Mouse (Mus musculus): ENCODE measurements at regions not wholly inside any gene's neighbourhood (a gene's known extent, or its start where the extent isn't known, plus 50 kb on each side); places are given as distances from the start of the nearest gene placed in this dataset.

DNA sequence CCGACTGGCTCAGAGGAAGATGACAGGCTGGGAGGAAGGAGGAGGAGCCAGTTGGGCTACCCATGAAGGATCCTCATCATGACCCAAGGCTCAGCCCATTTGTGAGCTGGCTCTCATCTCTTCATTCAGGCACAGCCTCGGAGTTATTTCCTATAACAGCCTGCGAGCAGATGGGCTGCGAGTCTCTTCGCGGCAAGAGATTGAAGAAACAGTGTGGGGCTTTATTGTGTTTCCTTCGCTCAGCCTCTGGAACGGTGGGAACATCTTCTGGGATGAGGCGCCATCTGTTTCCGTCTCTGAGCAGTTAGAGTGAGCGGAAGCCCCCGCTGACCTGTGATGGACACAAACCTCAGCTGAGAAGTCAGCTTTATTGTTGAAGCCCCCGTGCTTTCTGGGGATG lies 213.6 kb upstream of the Kcnab2 start:
- no peak for ATAC-seq (replicated peaks; ENCODE audit: low read depth, poor library complexity, severe bottlenecking)

DNA sequence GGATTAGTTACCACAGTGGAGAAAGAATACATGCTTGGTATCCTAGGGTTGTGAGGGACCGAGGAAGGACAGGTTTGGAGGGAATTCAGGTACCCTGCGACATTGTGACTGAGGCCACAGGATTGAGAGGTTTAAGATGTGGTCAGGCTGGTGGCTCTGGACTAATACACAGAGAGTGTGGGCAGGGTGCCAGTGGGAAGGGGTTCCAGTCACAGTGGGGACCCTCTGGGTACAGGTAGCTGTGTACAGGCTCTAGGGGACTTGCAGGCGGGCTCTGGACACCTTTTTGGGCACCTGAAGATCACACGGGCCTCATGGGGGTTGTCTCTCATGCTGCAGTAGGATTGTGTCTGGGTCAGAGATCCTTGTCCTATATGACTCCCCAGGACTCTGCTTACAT lies 213.1 kb upstream of the Kcnab2 start:
- ATAC-seq (replicated peaks; ENCODE audit: low read depth, poor library complexity, severe bottlenecking) = no peak

DNA sequence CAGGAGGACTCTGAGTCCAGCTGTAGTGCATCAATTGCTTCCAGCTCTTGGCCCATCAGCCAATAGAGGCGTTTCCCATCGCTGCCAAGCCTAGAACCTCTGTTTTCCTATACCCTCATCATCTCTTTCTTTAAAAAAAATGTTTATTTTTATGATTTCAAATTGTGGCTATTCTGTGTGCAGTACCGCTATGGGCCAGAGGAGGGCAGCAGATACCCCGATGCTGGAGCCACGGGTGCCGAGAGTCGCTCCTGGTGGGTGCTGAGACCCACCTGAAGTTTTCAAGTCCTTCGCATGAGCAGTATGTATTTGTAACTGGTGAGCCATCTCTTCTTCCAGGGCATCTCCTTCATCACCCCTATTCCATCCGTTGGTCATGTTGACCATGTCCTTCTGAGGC lies 212.2 kb upstream of the Kcnab2 start:
- no peak for ATAC-seq (replicated peaks; ENCODE audit: low read depth, poor library complexity, severe bottlenecking)

DNA sequence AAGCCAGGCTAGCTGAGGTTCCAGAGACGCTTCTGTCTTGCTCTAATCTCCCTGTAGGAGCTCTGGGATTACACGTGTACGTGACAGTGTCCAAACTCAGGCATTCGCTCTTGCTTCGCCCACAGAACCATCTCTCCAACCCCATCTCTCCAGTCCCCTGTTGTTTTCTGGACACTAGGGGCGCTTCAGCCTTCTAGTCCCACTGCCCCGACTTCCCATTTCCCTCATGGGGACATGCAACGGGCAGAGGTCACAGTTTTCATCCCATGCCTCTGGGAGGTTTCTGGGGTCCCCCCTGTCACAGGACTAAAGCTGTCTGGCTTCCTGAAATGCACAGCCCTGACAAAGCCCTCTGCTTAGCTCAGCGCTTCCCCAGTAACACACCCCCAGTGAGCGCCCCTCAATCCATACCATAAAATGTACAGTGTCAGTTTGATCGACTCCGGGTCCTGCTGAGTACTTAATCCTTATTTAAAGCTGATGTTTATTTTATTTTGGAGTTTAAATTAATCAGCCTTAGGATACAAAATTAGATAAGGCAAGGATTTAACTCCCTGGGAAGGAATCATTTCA lies 208.9 kb upstream of the Kcnab2 start:
- no peak for ATAC-seq (replicated peaks; ENCODE audit: low read depth, poor library complexity, severe bottlenecking)

DNA sequence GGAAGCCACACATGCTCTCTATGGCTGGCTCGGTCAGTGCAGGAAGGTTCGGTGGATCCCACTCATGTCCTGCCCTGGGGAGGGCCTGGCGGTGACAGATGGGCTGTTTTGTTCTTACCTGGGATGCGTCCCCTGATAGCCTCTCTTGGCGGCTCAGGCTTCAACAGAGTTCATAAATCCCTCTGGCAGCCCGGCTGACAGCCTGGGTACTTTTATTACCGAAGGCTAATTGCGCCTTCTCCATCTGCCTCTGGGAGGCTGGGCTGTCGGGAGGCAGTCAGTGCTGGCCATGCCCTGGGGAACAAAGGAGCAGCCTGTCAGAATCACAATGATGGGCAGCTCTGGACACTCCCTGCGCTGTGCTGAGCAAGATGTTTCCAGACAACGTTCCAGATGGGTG lies 196.5 kb upstream of the Kcnab2 start:
- ATAC-seq (replicated peaks; ENCODE audit: low read depth, poor library complexity, severe bottlenecking) = no peak

DNA sequence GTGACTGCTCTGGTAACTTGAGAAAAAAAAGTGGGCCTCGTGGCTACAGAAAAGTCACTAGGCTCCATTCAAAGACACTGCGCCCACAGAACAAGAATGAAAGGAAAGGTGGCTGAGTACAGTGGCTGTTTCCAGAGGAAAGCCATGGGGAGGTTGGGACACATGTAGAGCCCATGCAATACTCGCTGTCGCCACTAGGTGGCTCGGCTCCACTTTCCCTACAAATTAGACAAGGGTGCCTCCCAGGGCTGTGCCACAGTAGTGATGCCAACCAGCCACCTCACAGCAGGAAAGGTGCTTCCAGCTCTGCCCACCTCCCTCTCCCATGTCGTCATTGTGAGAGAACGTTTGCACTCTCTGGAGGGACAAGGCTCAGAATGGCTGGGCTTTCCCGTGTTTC lies 185.8 kb upstream of the Kcnab2 start:
- 0 out of 2 replicates have a peak, but pooled peaks have one; percentile 54 for ATAC-seq (replicated peaks; ENCODE audit: low read depth, poor library complexity, severe bottlenecking)

DNA sequence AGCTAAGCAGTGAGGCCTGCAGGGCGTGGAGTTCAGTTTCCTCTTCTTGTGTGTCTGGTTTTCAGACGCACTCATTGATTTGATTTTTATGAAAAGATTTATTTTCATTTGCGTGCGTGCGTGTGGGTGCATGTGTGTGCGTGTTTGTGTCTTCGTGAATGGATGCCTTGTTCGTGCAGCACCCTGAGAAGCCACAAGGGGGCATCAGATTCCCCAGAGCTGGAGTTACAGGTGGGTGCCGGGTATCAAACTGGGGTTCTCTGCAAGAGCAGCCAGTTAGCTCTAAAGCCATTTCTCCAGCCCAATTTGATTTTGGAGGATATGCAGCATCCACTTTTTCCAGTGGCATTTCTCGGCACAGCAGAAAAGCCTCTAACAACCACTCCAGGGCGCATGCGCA lies 185.4 kb upstream of the Kcnab2 start:
- ATAC-seq (replicated peaks; ENCODE audit: low read depth, poor library complexity, severe bottlenecking) = no peak

DNA sequence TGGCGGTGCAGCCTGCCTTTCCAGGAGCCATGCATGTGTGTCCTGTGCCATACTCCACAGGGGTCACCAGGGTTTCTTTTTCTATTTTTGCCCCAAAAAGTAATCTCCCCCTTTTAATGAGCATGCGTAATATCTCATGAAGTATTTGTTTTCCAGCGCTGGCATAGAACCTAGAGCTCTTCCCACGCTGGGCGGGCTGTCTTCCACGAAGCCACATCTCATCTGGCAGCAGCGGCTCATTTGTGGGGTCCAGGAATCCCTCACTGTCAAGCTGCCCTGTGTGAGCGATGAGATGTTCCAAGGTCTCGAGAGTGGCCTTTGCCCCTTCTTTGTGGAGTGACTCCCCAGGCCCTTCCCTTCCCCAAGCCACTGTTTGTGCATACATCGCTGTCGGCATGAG lies 184.8 kb upstream of the Kcnab2 start:
- ATAC-seq (replicated peaks; ENCODE audit: low read depth, poor library complexity, severe bottlenecking) = no peak

DNA sequence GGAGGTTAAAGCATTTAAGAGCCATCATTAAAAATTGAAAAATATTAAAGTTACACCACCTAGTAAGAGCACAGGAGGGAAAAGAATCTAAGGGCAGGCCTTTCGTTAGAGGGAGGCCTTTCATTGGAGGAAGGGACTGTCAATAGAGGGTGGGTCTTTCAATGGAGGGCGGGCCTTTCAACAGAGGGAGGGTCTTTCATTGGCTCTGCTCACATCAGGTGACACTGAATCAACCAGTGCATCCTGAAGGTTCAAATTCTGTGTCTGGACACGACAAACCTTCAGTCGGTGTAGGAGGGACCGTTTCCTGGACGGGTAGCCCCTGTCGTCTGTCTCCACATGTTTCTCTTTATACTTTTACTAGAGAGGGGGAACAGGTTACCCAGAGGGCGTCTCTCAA lies 172.5 kb upstream of the Kcnab2 start:
- no peak for ATAC-seq (replicated peaks; ENCODE audit: low read depth, poor library complexity, severe bottlenecking)

DNA sequence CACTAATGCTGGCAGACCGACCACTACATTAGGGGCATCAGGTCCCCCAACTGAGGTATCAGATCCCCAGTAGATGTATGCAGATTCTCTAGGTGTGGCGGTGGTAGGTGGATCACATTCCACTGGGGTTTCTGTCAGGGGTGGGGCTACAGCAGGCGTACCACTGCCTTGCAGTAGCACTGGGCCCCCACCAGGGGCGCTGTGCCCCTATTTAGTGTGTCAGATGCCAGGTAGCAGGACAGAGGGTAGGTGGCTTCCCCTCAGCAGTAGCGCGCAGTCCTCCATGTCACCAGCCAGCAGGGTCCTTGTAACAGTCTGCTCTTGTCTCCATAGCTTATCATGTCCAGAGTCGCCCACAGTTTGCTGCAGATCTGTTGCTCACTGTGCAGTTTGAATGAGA lies 169.9 kb upstream of the Kcnab2 start:
- peak; percentile 65 for ATAC-seq (replicated peaks; ENCODE audit: low read depth, poor library complexity, severe bottlenecking)

DNA sequence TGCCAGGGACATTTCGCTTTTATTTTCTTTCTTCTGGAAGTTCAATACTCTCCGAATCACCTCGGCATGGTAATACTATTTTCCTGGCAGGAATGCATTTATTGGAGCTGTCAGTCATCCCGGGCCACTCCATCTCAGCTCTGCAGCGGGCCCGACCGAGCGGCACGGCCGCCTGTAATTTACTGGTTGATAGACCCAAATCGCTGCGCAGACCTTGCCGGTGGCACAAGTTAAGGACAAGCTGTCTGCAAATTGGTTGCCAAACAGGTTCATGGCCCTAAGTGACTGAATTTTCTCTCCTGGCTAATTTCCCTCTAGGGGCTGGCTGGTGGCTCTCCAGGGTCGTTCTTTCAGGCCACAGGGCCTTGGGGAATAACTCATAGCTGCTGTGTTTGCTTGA lies 169.4 kb upstream of the Kcnab2 start:
- ATAC-seq (replicated peaks; ENCODE audit: low read depth, poor library complexity, severe bottlenecking) = no peak

DNA sequence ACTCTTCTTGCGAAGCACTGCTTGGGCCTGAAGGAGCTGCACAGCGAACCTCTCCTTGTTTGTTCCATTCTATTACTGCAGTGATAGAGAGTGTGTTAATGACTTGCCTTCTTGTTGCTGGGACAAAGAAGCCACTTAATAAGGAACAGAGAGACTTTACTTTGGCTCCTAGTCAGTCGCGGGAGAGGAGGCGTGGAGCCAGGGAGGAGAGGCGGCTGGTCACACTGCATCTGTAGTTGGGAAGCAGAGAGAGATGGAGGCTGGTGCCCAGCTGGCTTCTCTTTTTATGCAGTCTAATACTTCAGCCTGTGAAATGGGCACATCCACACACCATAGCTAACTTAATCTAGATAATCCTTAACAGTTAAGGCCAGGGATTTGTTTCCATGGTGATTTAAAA lies 159.4 kb upstream of the Kcnab2 start:
- no peak for ATAC-seq (replicated peaks; ENCODE audit: low read depth, poor library complexity, severe bottlenecking)

DNA sequence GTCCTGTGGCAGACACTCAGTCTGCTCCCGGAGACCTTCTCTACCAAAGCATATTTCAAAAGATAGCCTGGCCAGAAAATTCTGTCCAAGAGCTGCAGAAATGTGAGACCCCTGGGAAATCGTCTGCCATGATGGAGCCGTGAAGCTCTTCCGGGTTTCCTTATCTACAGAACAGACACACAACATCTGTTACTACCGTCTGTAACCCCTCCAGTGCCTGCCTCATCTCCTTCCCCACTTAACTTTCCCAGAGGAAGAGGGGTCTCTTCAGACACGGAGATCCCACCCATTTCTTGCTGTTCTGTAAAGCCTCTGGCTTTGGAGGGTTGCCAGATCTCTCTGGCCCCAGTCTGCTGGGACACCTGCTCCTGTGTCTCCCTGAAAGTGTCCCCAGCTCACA lies 156.2 kb upstream of the Kcnab2 start:
- ATAC-seq (replicated peaks; ENCODE audit: low read depth, poor library complexity, severe bottlenecking) = no peak

DNA sequence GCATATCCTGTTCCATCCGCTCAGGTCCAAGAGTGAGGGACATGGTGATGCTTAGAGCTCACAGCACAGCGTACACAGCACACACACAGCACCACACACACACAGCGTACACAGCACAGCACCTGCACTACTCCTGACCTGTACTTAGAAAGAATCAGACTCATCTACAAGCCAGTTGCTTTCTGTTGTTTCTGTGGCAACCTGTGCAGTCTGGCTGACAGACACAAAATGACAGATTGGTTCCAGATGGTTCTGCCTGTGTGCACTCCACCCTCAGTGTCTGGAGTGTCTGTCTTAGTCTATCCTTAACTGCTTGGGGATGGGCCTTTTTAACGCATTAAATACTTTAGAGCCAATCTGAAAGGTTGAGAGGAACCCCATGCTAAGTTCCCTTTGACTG lies 150.4 kb upstream of the Kcnab2 start:
- ATAC-seq (replicated peaks; ENCODE audit: low read depth, poor library complexity, severe bottlenecking) = no peak

DNA sequence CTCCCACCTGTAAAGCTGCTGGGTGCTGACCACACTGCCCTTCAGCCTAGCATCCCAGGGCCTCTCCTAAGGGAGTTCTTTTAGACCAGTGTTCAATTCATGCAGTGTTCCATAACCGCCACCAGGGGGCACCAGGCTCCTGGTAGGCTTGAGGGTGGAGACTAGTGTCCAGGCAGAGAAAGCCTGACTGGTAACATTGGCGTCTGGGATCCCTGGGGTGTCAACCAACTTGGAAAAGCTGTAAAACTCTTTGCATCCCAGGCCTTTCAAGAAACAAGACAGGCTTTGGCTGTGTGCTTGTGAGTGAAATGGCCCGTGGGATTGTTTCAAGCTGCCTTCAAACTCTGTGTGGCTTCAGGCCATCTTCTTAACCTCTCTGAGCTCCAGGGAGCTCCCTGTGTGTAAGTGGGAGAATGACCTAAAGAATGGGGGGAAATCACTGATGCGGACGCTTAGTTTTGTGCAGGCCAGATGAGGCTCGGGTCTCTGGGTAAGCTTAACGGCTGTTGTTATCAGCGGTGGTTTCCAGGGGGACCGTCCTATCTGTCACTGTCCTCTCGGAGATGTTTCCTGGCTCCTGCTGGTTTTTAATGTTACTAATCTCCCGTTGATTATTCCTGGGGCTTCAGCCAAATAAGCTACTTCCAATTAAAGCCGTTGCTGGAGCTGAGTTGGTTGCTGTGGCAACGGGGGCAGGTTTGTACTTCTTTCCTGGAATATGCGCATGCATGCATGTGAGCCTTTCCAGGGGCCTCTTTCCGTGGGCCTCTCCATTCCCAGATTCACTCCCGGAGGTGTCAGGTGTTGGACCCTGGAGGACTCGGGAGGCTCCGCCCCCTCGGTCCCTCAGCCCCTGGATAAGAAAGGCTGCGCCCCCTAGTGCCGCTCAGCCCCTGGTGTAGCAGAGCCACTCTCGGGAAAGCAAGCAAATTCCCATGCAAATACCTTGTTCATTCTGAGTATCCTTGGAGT lies 147.6 kb upstream of the Kcnab2 start:
- ATAC-seq (replicated peaks; ENCODE audit: low read depth, poor library complexity, severe bottlenecking) = peak; percentile 75

DNA sequence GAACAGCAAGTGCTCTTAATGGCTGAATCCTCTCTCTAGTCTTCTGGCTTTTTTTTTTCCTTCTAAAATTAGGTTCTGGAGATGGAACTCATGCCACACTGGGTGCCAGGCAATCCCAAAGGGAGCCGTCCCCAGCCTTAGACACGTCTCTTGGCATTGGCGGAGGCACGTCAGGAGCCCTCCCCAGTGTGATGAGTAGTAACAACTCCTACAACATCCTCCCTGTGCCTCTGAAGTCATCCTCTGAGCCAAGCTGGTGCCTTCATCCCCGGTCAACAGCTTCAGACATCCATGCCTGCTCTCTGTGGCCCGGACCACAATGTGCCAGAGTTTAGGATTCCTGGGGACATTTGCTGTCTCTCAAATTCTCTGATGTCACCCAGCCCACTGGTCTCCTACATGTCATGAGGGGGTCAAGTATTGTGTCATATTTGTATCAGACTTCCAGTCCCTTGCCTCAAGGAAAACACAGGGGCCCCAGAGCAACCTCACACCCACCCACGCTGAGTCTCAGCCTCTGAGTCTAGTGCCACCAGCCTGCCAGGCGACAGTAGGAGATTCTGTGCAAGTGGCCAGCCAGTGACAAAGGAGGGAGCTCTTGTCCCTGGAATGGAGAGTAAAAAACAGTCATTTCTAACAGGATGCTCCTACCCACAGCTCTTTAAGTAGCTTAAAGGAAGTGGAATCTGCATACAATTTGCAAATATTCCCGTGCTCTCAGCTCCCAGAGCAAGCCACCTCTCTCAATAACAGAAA lies 144.5 kb upstream of the Kcnab2 start:
- no peak for ATAC-seq (replicated peaks; ENCODE audit: low read depth, poor library complexity, severe bottlenecking)

DNA sequence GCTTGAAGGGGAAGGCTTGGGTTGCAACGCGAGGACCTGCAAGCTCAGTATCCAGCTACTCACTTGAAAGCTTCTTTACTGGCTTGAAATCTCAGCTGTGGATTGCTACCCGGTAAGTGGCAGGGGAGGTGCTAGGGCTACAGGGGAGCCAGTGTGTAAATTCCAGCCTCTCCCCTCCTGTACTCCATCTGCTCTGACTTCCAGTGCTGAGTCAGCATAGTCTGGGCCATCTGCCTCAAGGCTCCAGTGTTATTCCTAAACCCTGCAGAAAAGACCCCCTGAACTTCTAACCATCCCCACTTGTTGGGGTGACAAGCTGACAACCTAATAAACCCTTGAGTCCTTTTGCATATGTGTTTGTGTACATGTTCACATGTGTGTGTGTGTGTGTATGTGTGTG lies 140.0 kb upstream of the Kcnab2 start:
- ATAC-seq (replicated peaks; ENCODE audit: low read depth, poor library complexity, severe bottlenecking) = no peak

DNA sequence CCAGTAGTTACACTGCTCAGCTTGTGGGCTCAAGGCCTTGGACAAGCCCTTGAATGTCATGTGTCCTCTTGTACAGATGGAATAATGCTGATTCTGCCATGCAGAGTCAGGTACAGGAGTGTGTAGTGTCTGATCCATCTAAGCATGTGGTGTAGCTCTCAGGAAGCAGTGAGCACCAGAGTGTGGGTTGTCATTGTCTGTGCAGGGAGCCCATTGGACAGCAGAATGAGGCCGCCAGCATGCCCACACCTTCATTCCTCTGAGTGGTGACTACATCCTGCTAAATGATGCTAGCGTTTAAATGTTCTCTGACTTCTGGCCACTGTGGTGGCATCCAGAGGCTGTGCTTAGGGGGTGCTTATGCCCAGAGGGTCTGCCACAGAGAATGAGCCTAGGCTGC lies 137.5 kb upstream of the Kcnab2 start:
- ATAC-seq (replicated peaks; ENCODE audit: low read depth, poor library complexity, severe bottlenecking) = no peak

DNA sequence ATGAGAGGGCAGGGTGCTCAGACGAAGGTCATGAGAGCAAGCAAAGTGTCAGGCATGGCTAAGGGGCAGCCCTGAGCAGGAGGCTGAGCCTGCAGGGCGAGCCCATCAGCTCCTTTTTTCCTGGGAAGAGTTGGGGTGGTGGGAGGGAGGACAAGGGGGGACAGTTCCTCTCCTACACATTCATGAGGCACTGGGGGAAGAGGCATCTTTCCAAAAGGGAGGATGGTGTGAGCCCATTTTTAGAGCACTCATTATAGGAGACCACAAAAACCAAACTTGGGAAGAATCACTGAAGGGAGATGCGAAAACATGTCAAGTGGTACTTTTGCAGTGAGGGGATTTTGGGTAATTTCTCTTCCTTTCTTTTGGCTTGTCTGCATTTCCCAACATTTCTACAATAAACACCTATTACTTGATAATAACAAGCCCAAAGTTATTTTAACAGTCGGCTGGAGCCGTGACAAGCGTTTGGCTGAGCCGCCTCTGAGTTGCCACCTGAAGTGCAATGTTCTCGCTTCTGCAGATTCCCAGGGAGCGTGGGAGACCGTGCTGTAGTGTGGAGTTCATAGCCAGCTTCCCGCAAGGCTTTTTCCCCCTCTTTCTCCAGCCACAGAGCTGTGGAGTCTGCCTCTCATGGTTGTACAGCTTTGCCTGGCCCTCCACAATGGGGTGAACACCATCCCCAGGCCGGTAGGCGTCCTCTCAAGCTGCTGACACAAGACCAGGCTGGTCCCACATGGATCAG lies 136.9 kb upstream of the Kcnab2 start:
- ATAC-seq (replicated peaks; ENCODE audit: low read depth, poor library complexity, severe bottlenecking) = no peak

All from common myeloid progenitor, adult 5-6 weeks (primary cell).